Mouse (Mus musculus) C2C12 (cell line): Measurements from ENCODE around the gene Rgs9. TPM values are rescaled to one million over a fixed set of nuclear protein-coding genes. Genes with fewer than 3 reads are reported as not detected.

Experiments
- H3K27me3 ChIP-seq: one replicate; pipeline ENCODE4 v1.6.1; 2011; ENCODE audit not compliant: control insufficient read depth, insufficient read depth, insufficient read length
- H3K36me3 ChIP-seq: one replicate; pipeline ENCODE4 v1.6.1; 2011; ENCODE audit not compliant: control insufficient read depth, insufficient read depth
- H3K4me3 ChIP-seq: one replicate; pipeline ENCODE4 v1.5.1; 2011; ENCODE audit warnings: mild to moderate bottlenecking, control low read depth; ENCODE audit not compliant: poor library complexity, insufficient read depth, severe bottlenecking
- H3K79me2 ChIP-seq: one replicate; pipeline ENCODE4 v1.6.1; 2011; ENCODE audit not compliant: control insufficient read depth, insufficient read depth
- H3K79me3 ChIP-seq: one replicate; pipeline ENCODE4 v1.6.1; 2011; ENCODE audit warnings: low read depth, control low read depth
- H3ac ChIP-seq: one replicate; pipeline ENCODE3; 2011; ENCODE audit warnings: low read depth; ENCODE audit not compliant: control insufficient read depth, insufficient read length
- CEBPB ChIP-seq: IDR thresholded peaks from one replicate; pipeline ENCODE4 v1.6.1; 2011; ENCODE audit warnings: low read depth, mild to moderate bottlenecking, control low read depth, moderate library complexity
- CTCF ChIP-seq: IDR thresholded peaks from one replicate; pipeline ENCODE4 v1.5.1; 2011; ENCODE audit not compliant: control insufficient read depth, insufficient read depth, insufficient read length
- FOSL1 ChIP-seq: IDR thresholded peaks from one replicate; pipeline ENCODE4 v1.8.0; 2011; ENCODE audit warnings: mild to moderate bottlenecking, low read length; ENCODE audit not compliant: poor library complexity, insufficient read depth, severe bottlenecking
- MAX ChIP-seq: IDR thresholded peaks from one replicate; pipeline ENCODE4 v1.6.1; 2011; ENCODE audit warnings: mild to moderate bottlenecking, control low read depth
- MYOD1 ChIP-seq: IDR thresholded peaks from one replicate; pipeline ENCODE4 v1.6.1; 2011; ENCODE audit warnings: low read depth; ENCODE audit not compliant: control insufficient read depth, insufficient read length
- MYOG ChIP-seq: IDR thresholded peaks from one replicate; pipeline ENCODE4 v1.6.1; 2011; ENCODE audit not compliant: control insufficient read depth, insufficient read length; ENCODE audit errors: extremely low read depth
- USF1 ChIP-seq: IDR thresholded peaks from one replicate; pipeline ENCODE4 v1.6.1; 2011; ENCODE audit warnings: low read depth, mild to moderate bottlenecking, control low read depth, moderate library complexity
- polyA plus RNA-seq: library from polyadenylated mRNA; unstranded; fragments of >200 nt; fragmentation: generic; extraction: Trizol; gene quantifications from one replicate; pipeline ENCODE4 v1.2.1, GENCODE M21; 2012; ENCODE audit warnings: missing spikeins

The Rgs9 gene
- polyA plus RNA-seq, 1 experiment, result 0.02 TPM

DNA sequence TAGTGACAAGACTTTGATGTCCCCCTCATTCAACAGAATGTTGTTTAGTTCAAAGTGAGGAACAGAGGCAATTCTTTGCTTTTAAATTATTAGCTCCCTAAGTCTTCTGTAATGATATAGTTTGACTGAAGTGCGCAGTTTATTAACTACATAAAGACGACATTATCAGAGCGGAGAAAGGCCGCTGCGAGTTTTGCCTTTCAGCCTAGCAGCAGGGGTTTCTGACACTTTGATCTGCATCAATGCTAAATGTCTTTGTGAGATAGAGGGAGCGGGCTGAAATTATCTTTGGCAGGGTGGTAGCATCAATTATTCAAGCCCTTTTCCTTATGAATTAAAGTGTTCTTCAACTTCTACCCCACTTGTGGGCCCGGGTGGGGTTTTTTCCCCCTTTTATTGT is 87.6 kb downstream of the Rgs9 start:
- H3ac ChIP-seq, result no peak overlapping the region
- no peak overlapping the region for H3K4me3 ChIP-seq
- H3K79me3 ChIP-seq, result no peaks in the 10 kb centered on the region
- peaks cover 3% of the 10 kb centered on the region for H3K27me3 ChIP-seq
- H3K79me2 ChIP-seq, result no peaks in the 10 kb centered on the region
- no peaks in the 10 kb centered on the region for H3K36me3 ChIP-seq
- TF ChIP-seq FOSL1 (no peak), MYOG (no peak), MAX (no peak), CTCF (no peak), MYOD1 (no peak), CEBPB (no peak), USF1 (no peak)

DNA sequence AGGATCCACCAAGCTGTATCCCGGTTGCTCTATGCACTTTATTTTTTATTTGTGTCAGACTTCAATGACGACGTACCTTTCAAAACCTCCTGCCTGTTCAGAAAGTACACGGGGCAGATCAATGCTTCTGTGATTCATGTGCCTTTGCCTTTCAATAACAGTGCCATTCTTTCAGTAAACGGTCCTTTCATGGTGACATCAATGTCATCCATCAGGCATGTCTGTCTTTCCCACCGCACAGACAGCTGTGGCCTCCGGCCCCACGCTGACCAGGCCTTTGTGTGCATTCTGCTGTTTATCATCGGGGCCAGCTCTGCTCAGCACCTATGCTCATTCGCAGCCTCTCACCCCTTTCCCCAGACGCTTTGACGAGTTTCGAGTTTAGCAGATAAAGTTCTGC is 91.2 kb downstream of the Rgs9 start:
- Histone ChIP-seq H3K79me2 (no peaks in the 10 kb centered on the region), H3K4me3 (no peak overlapping the region)
- TF ChIP-seq MYOD1 (no peak), CEBPB (no peak), FOSL1 (no peak), MAX (no peak), MYOG (no peak), USF1 (no peak), CTCF (no peak)

DNA sequence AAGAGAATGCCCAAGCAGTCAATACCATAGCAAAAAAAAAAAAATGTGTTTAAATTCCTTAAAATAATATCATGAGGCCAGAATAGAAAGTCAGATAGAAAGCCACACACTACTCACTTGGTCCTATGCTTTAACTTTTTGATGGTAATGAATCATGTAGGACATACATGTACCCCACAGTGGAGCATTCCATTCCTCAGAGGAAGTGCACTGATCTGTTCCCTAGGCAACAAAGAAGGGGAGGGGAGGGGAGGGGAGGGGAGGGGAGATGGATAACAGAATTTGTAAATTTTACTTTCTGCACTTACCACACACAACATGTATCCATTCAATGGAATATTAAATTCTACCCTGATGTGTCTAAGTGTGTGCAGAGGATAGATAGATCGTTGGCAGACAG is 91.9 kb downstream of the Rgs9 start:
- Histone ChIP-seq H3ac (no peak overlapping the region), H3K36me3 (no peaks in the 10 kb centered on the region), H3K79me3 (no peaks in the 10 kb centered on the region), H3K4me3 (no peak overlapping the region), H3K27me3 (peaks cover 3% of the 10 kb centered on the region), H3K79me2 (no peaks in the 10 kb centered on the region)
- no peak for TF ChIP-seq CTCF
- TF ChIP-seq MYOD1, result no peak
- TF ChIP-seq MYOG, result no peak
- no peak for TF ChIP-seq FOSL1
- TF ChIP-seq MAX, result no peak
- no peak for TF ChIP-seq CEBPB
- no peak for TF ChIP-seq USF1

More for the DNA sequence above, 91.2 kb downstream of the Rgs9 start:
- no peaks in the 10 kb centered on the region for H3K36me3 ChIP-seq
- H3K27me3 ChIP-seq, result peaks cover 3% of the 10 kb centered on the region
- H3K79me3 ChIP-seq, result no peaks in the 10 kb centered on the region
- no peak overlapping the region for H3ac ChIP-seq

DNA sequence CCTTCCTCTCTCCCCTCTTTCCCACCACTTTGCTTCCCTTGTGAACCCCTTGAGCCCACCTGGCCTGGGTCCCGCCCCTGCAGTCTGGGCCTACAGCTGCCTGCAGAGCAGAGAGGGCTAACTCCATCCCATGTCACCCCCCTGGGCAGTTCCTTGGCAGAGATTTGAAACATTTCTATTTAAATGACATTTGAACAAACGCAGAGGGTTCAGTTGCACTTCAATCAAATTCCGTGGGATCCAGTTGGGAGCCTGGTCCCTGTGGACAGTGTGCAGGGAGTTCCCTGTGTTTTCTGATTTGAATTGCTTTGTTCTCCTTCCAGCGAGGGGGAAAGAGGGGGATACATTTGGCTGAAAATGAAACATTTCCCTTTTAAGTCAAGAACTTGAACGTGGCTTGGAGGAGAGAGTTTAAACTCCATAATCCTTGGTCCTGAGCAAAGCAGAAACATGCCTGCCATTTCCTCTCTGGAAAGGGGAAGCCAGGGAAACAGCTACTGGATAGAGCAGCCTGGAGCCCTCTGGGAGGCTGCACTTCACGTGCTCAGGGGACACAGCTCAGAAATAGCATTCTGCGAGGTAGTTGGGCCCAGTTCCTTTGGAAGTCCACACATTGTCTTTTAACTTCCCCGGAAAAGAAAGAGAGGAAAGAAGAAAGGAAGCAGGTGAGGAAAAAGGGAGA is 98.2 kb downstream of the Rgs9 start:
- H3K36me3 ChIP-seq, result no peaks in the 10 kb centered on the region
- no peak overlapping the region for H3ac ChIP-seq
- TF ChIP-seq CEBPB (no peak), MYOG (no peak), MYOD1 (no peak), CTCF (no peak), USF1 (no peak), MAX (no peak), FOSL1 (no peak)
- no peaks in the 10 kb centered on the region for H3K27me3 ChIP-seq
- H3K79me2 ChIP-seq, result no peaks in the 10 kb centered on the region
- H3K79me3 ChIP-seq, result no peaks in the 10 kb centered on the region
- H3K4me3 ChIP-seq, result no peak overlapping the region

DNA sequence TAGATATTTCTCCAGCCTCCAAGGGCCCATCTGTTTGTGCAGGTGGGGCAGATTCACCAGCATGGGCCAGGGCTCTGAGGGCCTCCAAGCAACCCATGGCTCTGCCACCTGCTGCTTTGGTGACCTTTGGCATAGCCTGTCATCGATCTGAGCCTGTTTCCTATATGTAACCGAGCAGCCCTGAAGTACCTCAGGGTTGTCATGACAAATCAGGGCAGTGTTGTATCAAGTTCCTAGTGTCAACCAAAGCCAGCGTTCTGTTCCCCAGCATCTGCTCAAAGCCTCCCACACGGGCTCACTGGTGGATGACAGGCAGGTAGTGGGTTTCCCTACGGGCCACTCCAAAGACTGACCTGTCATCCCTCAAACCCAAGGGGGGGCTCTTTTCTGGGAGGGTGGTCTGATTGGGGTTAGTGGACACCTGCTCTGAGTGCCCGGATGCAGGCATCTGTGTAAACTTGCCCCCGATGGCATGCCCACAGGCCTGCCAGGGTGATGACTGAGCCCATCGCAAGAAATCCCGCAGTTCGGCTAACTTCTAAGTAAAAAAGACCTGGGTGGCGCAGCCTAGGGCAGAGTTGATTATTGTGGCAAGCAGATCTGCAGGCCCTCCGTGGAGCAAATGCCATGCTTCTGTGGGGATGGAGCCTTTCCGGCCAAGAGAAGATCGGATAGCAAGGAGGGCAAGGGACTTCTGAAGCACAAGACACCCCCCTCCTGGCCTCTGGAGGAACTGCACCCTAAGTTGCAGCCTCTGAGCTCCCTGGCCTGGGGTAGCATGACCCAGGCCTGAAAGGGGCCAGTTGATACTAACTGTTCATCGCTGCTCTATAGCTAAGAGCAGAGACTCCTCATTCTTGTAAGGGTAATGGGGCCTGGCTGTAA is 105.0 kb downstream of the Rgs9 start:
- TF ChIP-seq USF1 (no peak), CEBPB (no peak), CTCF (peak; percentile 50)
- no peaks in the 10 kb centered on the region for H3K27me3 ChIP-seq
- H3ac ChIP-seq, result no peak overlapping the region

More for the DNA sequence above, 105.0 kb downstream of the Rgs9 start:
- Histone ChIP-seq H3K79me2 (no peaks in the 10 kb centered on the region), H3K79me3 (no peaks in the 10 kb centered on the region), H3K36me3 (no peaks in the 10 kb centered on the region), H3K4me3 (no peak overlapping the region)
